Mouse (Mus musculus) lung, postnatal 0 days (tissue): Measurements from ENCODE around the gene Tll1.

Experiments used
- CTCF ChIP-seq: IDR thresholded peaks from 2 replicates; pipeline ENCODE4 v1.5.1; 2016; ENCODE audit warnings: antibody characterized with exemption, mild to moderate bottlenecking
- EP300 ChIP-seq: IDR thresholded peaks from 2 replicates; pipeline ENCODE4 v1.6.1; 2016; ENCODE audit warnings: antibody characterized with exemption, mild to moderate bottlenecking, control low read depth

DNA sequence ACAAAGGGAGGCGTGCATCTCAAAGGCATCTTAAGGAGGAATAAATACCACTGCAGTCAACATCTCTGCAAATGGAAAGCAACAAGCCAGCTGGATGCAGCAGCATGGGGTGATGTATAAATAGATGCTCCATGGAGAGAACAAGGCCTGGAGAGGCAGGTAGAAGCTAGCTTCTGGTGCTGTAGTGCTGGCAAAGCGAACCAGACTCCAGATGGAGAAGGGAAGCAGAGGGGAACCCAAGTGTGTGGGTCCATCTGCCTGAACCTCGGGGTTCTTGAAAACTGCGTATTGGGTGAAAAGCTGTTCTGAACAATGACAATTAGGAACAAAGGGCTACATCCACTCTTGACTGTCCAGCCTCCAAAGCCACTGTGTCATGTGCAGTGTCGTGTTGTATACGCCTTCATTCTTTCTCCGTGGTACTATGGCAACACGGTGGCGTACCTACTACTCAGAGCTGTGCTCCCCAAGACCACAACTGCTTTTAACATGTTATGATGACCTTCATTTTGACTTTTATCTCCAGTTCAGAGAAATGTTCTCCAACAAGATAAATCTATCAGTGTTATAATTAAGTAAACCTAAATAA, 53.8 kb downstream of the Tll1 start:
- TF ChIP-seq CTCF (no peak), EP300 (no peak)
